Mouse (Mus musculus) mouse trophoblast stem cell (cell line): ENCODE results near the gene Ube2v1.

Experiments
- in situ Hi-C, 2 experiments: fragments of 300-500 bp; cut with MseI, MboI; formaldehyde crosslinking; loops; 2 replicates in 1 of 2; 3 replicates in 1 of 2; pipeline ENCODE4 v1.15.1; 2025

The Ube2v1 gene

DNA sequence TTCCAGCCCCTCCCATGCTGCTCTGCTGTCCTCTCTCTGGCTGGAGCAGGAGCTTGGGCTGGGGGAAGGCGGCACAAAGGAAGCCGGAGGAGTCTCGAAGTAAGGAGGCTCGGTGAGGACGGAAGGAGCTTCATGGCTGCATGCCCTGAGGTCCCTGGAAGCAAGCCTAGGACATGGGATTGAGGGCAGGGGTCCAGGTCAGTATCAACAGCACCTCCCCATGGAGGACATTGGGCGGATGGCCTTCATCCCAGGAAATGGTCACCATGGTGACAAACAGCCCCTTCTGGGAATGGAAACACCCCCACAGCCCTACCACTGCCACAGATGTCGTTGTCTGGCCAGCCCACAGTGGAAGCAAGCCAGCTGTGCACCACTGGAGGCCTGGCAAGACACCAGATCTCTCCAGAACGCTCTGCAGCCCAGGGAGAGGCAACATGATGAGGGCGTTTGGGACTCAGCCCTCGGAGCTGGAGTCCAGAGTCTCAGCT is 37.4 kb downstream of the Ube2v1 start:
- in situ Hi-C loops: no loop called here

DNA sequence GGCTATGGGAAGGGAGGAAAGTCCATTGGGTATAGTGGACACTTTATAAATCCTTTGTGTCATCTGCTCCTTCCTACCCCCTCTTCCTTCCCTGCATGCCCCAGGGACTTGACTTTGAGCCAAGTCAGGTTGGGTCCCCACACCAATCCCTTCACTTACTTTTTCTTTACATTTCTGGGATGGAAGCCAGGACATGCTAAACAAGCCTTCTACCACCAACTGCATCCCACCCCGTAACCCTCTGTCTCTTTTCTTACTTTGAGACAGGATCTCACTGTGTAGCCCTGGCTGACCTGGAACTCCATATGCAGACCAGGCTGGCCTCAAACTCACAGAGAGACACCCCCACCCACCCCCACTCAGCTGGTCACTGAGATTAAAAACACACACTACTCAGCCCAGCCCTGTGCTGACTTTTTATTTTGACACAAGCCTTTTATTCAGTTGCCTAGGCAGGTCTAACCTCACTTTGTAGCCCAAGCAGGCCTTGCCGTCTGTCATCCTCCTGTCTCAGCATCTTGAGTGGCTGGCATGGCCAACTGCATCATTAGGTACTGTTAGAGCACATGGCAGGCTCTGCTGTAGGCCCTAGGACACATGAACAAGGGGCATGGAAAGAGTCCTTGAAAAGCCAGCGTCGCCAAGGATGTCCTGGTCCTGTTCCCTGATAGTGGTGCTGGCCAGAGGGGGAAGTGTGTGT is 38.2 kb downstream of the Ube2v1 start:
- in situ Hi-C loops: no loop called here

DNA sequence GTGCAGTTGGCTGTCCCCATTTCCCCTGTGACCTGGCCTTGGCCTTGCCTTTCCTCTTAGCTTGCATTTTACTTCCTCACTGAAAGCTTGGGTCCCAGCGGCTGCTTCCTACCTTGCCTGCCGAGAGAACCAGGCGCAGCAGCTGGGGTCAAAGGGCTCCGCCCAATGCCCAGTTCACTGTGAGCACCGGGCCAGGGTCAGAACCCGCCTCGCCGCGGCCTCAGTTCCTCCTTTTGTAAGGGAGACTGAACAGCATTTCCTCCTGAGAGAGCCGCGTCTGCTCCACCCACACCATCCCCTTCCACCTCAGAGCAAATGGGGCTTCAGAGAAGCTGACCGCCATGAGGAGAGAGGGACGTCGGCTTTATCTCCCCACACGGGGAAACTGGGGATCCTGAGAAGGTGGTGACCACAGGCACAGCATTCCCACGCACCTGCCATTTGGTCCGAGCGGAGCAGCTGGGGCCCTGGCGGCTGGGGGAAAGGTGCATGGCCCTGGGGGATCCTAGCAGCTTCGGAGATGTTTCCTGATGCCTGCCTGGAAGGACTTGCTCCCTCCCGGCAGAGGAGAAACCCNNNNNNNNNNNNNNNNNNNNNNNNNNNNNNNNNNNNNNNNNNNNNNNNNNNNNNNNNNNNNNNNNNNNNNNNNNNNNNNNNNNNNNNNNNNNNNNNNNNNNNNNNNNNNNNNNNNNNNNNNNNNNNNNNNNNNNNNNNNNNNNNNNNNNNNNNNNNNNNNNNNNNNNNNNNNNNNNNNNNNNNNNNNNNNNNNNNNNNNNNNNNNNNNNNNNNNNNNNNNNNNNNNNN is 42.9 kb downstream of the Ube2v1 start:
- in situ Hi-C loops: no loop called here

DNA sequence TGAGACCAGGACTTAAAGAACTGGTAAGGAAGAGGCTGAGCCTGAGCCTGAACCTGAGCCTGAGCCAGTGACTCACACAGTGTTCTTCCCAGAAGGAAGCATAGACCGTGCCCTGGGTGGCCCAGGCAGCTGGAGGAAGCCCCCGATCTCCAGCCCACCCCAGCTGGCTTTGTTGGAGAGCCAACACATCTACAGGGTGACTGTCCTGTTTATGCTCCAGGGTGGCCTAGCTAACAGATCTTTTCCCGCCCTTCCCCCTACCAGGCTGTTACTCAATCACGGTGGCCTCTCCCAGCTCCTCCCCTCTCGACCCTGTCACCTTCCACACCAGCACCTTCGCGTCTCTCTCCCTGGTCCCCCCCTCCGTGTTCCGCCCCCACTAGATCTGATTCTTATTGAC is 44.9 kb downstream of the Ube2v1 start:
- in situ Hi-C loops: no loop called here

DNA sequence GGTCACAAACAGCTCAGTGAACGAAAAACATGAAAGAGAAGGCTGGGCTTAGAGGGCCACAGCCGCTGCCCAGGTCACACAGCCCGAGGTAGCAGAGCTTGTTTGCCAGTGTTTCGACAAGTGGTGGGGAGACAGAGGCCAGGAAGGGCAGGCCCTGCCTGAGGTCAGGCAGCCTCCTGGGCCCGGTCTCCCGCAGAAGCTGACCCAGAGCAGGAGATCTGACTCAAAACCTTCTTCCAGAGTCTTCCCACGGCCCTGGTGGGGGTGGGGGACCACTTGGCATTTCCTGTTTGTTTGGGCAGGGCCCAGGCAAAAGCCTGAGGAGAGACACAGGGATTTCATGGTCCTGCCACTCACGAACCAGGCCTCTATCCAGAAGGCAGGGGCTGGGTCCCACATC is 45.9 kb downstream of the Ube2v1 start:
- in situ Hi-C loops: no loop called here

DNA sequence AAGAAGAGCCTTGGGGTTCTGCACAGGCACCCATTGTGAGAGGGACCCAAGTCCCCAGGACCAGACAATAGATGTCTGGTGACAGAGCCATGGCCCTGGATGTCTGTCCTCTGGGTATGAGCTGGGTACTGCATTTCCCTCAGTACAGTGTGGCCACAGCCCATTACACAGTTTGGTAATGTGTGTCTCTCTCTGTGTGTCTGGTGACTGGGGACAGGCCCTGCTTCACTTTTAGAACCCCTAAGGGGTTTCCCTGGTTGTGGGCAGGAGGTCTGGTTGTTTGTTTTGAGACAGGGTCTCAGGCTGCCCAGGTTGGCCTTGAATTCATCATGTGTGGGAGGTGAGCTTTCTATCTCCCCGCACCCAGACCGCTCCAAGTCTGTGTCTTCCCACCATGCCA is 46.6 kb downstream of the Ube2v1 start:
- in situ Hi-C loops: no loop called here

DNA sequence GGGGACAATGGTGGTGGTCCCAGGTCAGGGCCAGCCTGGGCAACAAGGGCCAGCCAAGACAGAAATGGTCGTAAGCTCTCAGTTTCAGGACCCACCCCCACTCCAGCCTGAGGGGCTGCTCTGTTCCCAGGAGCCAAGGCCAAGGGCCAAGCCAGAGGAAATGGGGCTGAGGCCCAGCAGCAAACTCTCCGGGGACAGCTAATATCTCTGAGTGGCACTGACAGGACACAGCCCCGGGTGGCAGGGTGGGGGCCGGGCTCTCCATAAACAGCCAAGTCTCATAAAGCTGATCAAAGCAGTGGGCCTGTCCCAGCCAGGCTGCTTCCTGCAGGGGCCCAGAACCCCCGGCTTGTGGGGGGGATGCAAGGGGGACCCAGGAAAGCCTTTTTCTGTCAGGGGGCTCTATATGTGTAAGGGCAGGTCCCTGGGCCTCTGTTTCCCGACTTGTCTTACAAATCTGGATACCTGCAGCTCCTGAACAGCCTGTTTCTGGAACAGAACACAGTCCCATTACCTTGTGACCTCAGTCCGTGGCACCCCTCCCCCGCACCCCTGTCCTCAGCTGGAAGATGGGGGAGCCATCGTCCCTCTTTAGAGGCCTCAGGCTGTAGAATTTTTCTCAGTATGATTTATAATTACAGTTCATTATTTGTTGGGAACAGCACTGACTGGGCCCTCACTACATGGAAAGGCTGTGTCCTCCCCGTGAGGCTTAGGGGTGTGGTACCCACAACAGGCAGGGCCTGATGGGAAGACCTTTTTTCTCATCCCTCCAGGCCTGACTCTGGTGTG is 48.5 kb downstream of the Ube2v1 start:
- in situ Hi-C loops: no loop called here

DNA sequence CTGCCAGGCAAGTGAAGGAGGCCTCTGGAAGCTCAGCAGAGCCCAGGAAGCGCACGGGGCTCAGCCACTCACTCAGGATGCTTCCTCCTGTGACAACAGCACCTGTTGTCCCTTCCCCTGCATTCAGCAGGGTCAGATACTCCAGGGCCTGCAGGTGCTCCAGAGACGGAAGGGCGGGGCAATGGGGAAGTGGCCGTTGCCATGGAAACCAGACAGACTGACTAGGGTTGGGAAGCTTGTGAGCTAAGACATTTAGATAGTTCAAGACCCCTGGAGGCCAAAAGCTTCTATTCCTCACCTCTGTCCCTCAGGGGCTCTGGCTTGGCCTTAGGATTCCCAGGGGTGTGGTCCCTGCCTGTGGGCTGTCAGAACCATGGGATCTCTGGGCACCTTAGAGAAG is 53.4 kb downstream of the Ube2v1 start:
- in situ Hi-C loops: no loop called here

DNA sequence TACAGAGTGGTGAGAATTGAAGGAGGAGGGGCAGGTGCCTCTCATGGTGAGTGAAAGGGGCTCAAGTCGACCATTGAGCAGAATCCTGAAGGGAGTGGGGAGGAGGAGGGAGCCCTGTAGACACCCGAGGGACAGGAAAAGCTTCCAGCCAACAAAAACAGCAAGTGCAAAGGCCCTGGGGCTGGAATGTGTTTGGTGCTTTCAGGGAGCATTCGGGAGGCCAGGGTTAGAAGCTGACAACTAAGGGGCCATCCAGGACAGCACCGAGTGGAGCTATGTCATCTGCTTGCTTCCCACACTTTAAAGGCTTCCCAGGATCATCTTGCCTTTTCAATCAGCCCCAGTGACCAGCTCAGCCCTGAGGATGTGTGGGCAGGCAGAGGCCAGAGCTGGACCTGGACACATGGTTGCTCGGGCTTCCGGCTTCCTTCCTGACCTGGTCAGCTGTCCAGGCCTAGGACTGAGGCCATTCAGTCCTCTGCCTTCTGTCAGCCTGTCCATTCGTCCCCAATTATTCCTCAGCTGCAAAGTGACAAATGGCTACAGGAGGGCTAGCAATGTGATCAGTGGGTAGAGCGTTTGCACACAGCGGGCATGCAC is 54.6 kb downstream of the Ube2v1 start:
- in situ Hi-C loops: no loop called here

DNA sequence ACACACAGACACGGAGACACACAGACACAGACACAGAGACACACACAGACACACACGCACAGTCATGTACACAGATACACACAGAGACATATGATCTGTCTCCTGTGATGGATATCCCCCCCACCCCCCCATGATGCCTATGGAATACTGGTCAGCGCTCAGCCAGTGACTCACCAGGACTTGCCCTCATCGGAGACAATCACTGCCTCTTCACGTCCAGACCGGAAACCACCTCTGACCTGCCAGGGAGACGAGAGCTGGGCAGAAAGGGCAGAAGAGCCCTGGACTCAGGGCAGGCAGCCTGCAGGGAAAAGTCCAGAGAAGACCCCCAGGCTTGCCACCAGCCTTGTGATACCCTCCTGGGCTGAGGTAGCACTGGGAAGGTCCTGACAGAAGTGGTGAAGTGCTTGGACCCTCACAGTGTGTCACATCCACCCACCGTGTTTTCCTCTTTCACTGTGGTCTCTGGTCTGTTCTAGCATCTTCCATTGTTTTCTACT is 55.7 kb downstream of the Ube2v1 start:
- in situ Hi-C loops: no loop called here

DNA sequence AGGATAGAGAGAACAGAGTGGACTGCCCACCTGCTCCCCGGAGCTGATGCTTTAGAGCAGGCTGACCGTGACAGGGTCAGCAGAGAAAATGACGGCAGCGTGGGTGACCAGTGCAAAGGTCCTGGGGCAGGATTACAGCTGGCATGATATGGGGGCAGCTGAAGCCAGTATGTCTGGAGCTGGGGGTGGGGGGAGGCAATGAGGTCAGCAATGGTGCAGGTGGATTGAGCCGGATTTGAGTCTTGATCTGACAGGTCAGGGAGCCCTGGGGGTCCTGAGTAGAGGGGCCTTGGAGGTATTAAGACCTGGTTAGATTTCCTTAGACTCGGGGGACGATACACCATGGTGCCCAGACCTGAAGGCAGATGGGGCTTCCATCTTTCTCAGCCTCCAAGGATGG is 56.3 kb downstream of the Ube2v1 start:
- in situ Hi-C loops: no loop called here

DNA sequence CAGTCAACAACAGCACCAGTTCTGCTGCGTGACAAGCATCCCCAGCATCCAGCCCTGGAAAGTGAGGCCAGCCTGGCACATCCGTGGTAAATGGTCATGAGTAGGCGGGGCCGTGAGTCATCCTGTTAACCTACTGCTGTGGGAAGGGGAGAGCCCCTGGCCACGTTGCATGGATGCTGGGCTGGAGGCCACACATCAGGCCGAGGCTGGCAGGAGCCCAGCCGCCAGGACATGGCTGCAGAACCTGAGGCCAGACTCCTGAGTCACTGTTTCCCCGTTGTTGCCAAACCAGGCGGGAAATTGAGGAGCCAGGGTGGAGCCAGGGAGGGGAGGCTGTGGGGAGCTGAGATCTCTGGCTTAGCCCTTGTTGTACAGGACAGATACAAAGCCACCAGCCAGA is 57.1 kb downstream of the Ube2v1 start:
- in situ Hi-C loops: no loop called here

DNA sequence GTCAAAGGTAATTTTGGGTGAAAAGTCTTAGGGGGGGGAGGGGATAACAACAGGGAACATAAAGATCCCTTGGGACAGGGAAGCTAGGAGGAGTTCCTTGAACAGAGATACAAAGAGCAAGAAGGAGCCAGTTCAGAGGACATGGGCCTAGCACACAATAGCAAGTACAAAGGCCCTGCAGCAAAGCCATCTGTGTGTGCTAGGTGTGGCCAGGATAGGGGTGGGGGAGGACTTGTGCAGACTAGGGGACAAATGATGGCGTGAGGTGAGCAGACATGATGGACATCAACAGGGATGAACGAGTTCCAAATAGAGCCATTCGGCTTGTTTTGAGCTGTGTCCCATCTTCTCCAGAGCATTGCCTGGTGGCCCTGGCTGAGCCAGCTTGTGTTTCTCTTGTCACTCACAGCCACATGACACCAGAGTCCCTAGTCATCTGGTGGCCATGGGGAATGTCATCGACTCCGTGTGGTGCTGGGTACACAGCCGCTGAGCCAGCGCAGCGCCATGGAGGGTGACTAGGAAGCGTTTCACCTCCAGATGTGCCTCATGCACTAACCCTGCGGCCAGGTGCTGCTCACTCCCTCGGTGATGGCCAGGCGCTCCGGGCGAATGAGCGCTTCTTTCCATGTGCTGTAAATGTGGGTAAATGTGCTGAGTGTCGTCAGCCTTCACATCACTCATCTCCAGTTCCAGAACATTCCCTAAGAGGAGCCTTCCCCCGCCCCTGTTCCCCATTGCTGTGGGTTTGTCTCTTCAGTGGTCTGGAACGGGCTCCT is 60.3 kb downstream of the Ube2v1 start:
- in situ Hi-C loops: no loop called here

DNA sequence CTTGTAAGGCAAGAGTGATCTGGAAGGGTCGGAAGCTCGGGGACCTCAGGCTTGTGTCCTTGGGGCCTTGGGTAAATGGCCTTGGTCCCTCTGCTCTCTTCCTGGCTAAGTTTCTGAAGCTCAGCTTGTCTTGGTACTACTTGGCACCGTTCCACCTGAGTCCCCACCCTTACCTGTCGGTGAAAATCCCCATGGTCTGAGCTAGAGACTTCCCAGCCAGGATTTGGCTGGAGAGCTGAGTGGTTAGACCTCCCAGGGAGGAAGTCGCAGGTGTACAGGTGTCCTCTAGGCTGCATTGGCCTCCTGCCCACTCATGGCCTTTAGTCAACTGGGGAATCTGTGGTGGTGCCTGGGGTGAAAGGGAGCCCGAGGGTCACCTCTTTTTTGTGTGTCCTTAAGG is 61.1 kb downstream of the Ube2v1 start:
- in situ Hi-C loops: no loop called here

DNA sequence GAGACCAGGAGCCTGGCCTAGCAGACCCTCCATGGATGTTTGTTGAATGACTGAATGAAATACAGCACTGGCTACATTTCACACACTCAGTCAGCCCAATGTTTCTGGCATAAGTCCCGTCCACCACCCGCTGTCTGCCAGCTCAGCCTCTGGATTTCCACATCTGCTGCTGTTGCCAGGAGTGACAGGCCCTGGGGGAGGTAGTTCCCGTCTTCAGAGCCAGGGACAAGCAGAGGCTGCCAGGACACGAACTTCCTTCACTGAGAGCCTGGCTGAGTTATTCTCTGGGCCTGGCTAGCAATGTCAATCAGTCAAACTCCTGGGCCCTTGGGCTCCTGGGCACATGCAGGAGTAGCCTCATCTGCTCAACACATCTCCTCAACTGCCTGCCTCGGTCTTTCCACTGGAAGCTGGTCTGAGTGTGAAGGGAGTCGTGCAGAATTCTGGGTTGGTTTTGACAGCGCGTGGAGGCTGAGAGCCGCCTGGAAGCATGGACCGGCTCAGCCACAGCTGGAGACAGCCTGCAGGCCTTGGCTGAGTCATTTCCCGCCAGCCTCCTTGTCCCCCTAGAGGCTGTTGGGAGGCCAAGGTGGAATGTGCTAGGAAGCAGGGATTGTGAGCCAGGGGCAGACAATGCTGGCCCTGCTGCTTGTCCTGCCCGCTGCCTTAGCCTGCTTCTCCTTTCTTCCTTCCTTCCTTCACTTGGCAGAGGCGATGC is 61.8 kb downstream of the Ube2v1 start:
- in situ Hi-C loops: no loop called here

DNA sequence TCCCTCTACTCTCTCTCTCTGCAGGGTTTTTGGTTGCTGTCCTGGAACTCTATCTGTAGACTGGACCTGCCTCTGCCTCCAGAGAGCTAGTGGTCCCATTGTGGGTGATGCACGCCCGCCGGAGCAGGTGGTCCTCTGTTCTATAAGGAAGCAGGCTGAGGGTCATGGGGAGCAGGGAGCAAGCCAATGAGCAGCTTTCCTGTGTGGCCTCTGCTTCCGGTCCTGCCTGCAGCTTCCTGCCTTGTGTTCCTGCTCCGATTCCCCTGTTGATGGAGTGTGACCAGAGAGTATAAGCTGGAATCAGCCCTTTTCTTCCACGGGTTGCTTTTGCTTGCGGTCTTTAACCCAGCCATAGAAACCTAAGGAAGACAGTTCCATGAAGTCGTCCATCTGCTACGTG is 63.8 kb downstream of the Ube2v1 start:
- in situ Hi-C loops: no loop called here

DNA sequence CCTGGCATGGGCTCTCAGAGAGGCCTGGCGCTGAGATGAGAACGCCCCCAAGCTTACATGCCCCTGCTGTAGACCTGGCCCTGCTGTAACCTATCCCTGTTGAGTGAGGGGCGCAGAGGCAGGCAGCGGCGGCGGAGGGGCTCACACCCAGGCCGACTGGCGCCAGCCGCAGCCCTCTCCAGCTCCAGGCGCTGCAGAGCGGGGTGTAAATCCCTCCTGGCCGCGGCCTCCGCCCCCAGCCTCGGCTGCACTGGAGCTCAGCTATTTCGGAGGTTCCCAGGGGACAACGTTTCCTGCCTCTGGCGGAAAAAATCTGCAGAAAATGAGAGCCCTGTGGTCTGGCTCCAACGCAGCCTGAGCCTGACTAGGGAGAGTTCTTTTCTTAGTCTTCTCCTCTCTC is 66.2 kb downstream of the Ube2v1 start:
- in situ Hi-C loops: no loop called here

DNA sequence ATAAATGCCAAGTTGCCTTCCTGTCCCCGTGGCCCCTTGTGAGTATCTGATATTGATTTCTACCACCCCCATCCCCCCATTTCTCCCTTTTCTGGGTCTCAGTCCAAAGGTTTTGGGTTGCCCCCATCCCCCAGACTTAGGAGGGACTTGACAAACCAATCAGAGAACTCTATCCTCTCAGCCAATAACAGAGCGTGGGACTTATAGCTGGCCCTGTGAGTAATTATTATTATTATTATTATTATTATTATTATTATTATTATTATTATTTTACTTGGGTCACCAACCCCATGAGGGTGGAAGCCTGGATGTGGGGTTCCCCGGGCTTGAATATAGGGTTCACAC is 66.6 kb downstream of the Ube2v1 start:
- in situ Hi-C loops: no loop called here

DNA sequence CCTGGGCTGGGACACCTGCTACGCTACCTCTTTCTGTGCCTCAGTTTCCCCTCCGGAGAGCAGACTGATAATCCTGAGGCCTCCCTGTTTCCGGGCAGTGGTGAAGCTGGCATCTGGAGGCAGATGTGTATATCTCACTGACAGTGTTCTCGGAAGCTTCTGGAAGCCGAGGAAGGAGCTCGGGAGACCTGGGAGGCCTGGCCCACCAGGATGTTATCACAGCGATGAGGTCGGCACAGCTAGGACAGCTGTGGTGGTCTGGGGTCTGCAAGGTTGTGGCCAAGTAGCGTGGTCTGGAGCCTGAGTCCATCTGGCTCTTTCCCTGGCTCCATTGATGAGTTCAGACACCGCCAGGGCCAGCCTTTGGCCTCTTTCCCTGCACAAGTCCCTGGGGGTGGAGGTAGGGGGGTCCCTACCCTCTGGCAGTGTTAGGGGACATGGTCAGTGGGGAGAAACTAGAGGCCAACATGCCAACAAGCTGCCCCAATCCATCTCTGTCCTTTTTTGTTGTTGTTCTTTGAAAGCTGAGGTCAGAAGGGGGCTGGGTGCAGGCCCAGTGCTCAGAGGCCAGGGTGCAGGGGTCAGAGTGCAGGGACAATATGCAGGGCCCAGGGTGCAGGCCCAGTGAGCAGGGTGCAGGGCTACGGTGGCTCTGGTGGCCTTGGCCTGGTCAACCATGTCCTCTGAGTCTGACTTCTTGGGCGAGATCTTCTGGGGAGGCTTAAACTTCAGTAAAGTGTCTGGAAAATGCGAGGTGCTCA is 67.2 kb downstream of the Ube2v1 start:
- in situ Hi-C loops: no loop called here

DNA sequence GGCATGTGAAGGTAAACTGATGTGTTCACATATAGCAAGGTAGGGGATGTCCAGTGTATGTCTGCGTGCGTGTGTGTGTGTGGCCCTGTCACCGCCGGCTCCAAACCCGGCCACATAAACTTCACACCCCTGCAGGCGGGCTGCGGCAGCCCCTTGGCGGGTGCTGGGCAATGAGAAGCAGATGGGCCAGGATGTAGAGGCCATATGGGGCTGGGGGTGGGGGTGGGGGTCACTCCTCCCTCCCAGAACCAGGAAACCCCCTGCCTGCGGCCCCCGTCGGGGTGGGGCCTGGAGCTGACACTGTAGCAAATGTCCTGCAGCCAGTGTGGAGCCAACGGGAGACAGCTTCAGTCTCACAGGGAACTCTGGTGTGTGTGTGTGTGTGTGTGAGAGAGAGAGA is 68.2 kb downstream of the Ube2v1 start:
- in situ Hi-C loops: no loop called here
